Mouse (Mus musculus) granulocyte monocyte progenitor cell, adult 5-6 weeks (primary cell): ENCODE measurements around the gene Kif5c. TPM values are rescaled to one million over a fixed set of nuclear protein-coding genes. Genes with fewer than 3 reads are reported as not detected.

Experiments used
- ATAC-seq: replicated peaks from 2 replicates; pipeline ENCODE4 v1.8.0; 2016; ENCODE audit warnings: mild to moderate bottlenecking, moderate TSS enrichment, inconsistent platforms; ENCODE audit not compliant: poor library complexity, severe bottlenecking
- total RNA-seq, 2 experiments: library from RNA; stranded (forward) in 1 of 2; stranded (reverse) in 1 of 2; fragments of 200-712, 200-1000 nt in 1 of 2; fragments of >200 nt in 1 of 2; fragmentation: Nextera tagmentation in 1 of 2; gene quantifications; 2 replicates each; pipeline ENCODE4 v1.2.3; 2014 to 2017

Gene Kif5c
- total RNA-seq, 2 experiments from 2014 or later, result not detected

- ATAC-seq, result no peak
Observed at GRCm38 (mm10) chr2:49660375-49660923, 41.4 kb downstream of the Kif5c start.

- ATAC-seq, result no peak
Observed at GRCm38 (mm10) chr2:49661348-49661747, 42.2 kb downstream of the Kif5c start.

GRCm38 (mm10) chr2:49661872-49662271 is 42.8 kb downstream of the Kif5c start:
- no peak for ATAC-seq

- ATAC-seq, result no peak; the same call in 1 of the 2 replicates
Observed at GRCm38 (mm10) chr2:49671753-49672500, 52.8 kb downstream of the Kif5c start.

- no peak for ATAC-seq
Observed at GRCm38 (mm10) chr2:49672501-49672874, 53.4 kb downstream of the Kif5c start.

- ATAC-seq, result no peak
Observed at GRCm38 (mm10) chr2:49676020-49676419, 56.9 kb downstream of the Kif5c start.

- no peak for ATAC-seq
Observed at GRCm38 (mm10) chr2:49678386-49678785, 59.3 kb downstream of the Kif5c start.

GRCm38 (mm10) chr2:49679135-49679964 is 60.3 kb downstream of the Kif5c start:
- ATAC-seq, result no peak

- ATAC-seq, result no peak
Observed at GRCm38 (mm10) chr2:49682754-49683153, 63.7 kb downstream of the Kif5c start.

- ATAC-seq, result peak; percentile 94
Observed at GRCm38 (mm10) chr2:49684808-49685207, 65.7 kb downstream of the Kif5c start.

- ATAC-seq, result no peak
Observed at GRCm38 (mm10) chr2:49690421-49690826, 71.3 kb downstream of the Kif5c start.

- no peak for ATAC-seq
Observed at GRCm38 (mm10) chr2:49691441-49691840, 72.3 kb downstream of the Kif5c start.

- no peak for ATAC-seq
Observed at GRCm38 (mm10) chr2:49694727-49695126, 75.6 kb downstream of the Kif5c start.

GRCm38 (mm10) chr2:49695461-49695860 is 76.4 kb downstream of the Kif5c start:
- ATAC-seq, result no peak

- no peak for ATAC-seq
Observed at GRCm38 (mm10) chr2:49698851-49699250, 79.8 kb downstream of the Kif5c start.

- no peak for ATAC-seq
Observed at GRCm38 (mm10) chr2:49700176-49700971, 81.3 kb downstream of the Kif5c start.

GRCm38 (mm10) chr2:49710223-49710622 is 91.1 kb downstream of the Kif5c start:
- peak; percentile 35; the same call in 1 of the 2 replicates for ATAC-seq

GRCm38 (mm10) chr2:49711693-49712092 is 92.6 kb downstream of the Kif5c start:
- no peak for ATAC-seq

- no peak for ATAC-seq
Observed at GRCm38 (mm10) chr2:49712336-49712887, 93.3 kb downstream of the Kif5c start.

- ATAC-seq, result peak; percentile 50
Observed at GRCm38 (mm10) chr2:49716490-49716889, 97.4 kb downstream of the Kif5c start.
